Mouse (Mus musculus) CH12.LX (cell line): ENCODE measurements at regions not wholly inside any gene's neighbourhood (a gene's known extent, or its start where the extent isn't known, plus 50 kb on each side); places are given as distances from the start of the nearest gene placed in this dataset.

Experiments
- DNase-seq: peaks from one replicate; pipeline ENCODE4 v3.0.0-alpha.2; 2013; ENCODE audit errors: extremely low read depth
- H3K27ac ChIP-seq: 2 replicates; pipeline ENCODE4 v1.5.1; 2012; ENCODE audit warnings: low read depth, mild to moderate bottlenecking, control low read depth, moderate library complexity; ENCODE audit not compliant: insufficient read depth
- H3K27me3 ChIP-seq: replicated peaks from 2 replicates; pipeline ENCODE3; 2012; ENCODE audit warnings: inconsistent platforms
- H3K36me3 ChIP-seq, 2 experiments: replicated peaks in 1 of 2; 2 replicates each; pipeline versions ENCODE3 to v1.6.1; 2012; ENCODE audit warnings: inconsistent platforms in 1 of 2, low read length in 1 of 2, mild to moderate bottlenecking in 1 of 2, mixed read lengths in 1 of 2, moderate library complexity in 1 of 2; ENCODE audit not compliant: control insufficient read depth in 1 of 2, insufficient read depth in 1 of 2
- H3K4me1 ChIP-seq, 2 experiments: 2 replicates each; pipeline ENCODE4 v1.6.1; 2012; ENCODE audit warnings: inconsistent platforms in 1 of 2, moderate library complexity in 1 of 2; ENCODE audit not compliant: insufficient read depth in 2 of 2, control insufficient read depth in 1 of 2
- H3K4me2 ChIP-seq: 2 replicates; pipeline ENCODE4 v1.6.1; 2012; ENCODE audit warnings: low read depth, mild to moderate bottlenecking, control low read depth; ENCODE audit not compliant: poor library complexity, insufficient read depth, severe bottlenecking
- H3K4me3 ChIP-seq, 3 experiments: fragments of 150-350 bp in 1 of 3; sonication (generic) in 1 of 3; replicated peaks in 1 of 3; 2 replicates each; pipeline versions ENCODE3 to v1.5.1; 2011 to 2012; ENCODE audit warnings: low read depth in 2 of 3, low read length in 2 of 3, mild to moderate bottlenecking in 2 of 3, moderate library complexity in 2 of 3, control low read depth in 1 of 3, improper control_type of control experiment in 1 of 3, inconsistent platforms in 1 of 3, mixed read lengths in 1 of 3; ENCODE audit not compliant: poor library complexity in 1 of 3
- H3K79me2 ChIP-seq: replicated peaks from 2 replicates; pipeline ENCODE4 v1.6.1; 2012; ENCODE audit warnings: mild to moderate bottlenecking, moderate library complexity; ENCODE audit not compliant: control insufficient read depth, poor library complexity, insufficient read depth, severe bottlenecking; ENCODE audit errors: extremely low read depth
- H3K9ac ChIP-seq: 2 replicates; pipeline ENCODE4 v1.6.1; 2012; ENCODE audit warnings: low read depth, mild to moderate bottlenecking, control low read depth, moderate library complexity; ENCODE audit not compliant: insufficient read depth
- H3K9me3 ChIP-seq: replicated peaks from 2 replicates; pipeline ENCODE3; 2012; ENCODE audit warnings: low read length, inconsistent platforms, mixed read lengths
- BHLHE40 ChIP-seq: IDR thresholded peaks from 2 replicates; pipeline ENCODE4 v1.6.1; 2011; ENCODE audit warnings: mild to moderate bottlenecking, low read depth, low read length, improper control_type of control experiment
- CHD2 ChIP-seq: IDR thresholded peaks from 2 replicates; pipeline ENCODE4 v1.6.1; 2011; ENCODE audit warnings: low read length, improper control_type of control experiment
- E2F4 ChIP-seq: IDR thresholded peaks from 2 replicates; pipeline ENCODE4 v1.6.1; 2011; ENCODE audit warnings: low read depth, low read length, improper control_type of control experiment; ENCODE audit not compliant: insufficient replicate concordance
- ELF1 ChIP-seq: IDR thresholded peaks from 2 replicates; pipeline ENCODE4 v1.6.1; 2014; ENCODE audit warnings: low read depth, mild to moderate bottlenecking, inconsistent platforms, low read length, improper control_type of control experiment
- EP300 ChIP-seq: IDR thresholded peaks from 2 replicates; pipeline ENCODE4 v1.6.1; 2011; ENCODE audit warnings: low read length, improper control_type of control experiment
- ETS1 ChIP-seq: conservative IDR thresholded peaks from 2 replicates; pipeline ENCODE4 v1.6.1; 2012; ENCODE audit warnings: low read depth, mild to moderate bottlenecking, inconsistent platforms, low read length, improper control_type of control experiment, moderate library complexity
- HCFC1 ChIP-seq: IDR thresholded peaks from 2 replicates; pipeline ENCODE4 v1.6.1; 2012; ENCODE audit warnings: low read depth, mild to moderate bottlenecking, inconsistent platforms, low read length, improper control_type of control experiment
- IRF4 ChIP-seq: IDR thresholded peaks from 2 replicates; pipeline ENCODE4 v1.6.1; 2014; ENCODE audit warnings: low read depth, mild to moderate bottlenecking, inconsistent platforms, low read length, improper control_type of control experiment
- JUND ChIP-seq: conservative IDR thresholded peaks from 2 replicates; pipeline ENCODE4 v1.6.1; 2011; ENCODE audit warnings: low read depth, low read length, improper control_type of control experiment
- KAT2A ChIP-seq: IDR thresholded peaks from 2 replicates; pipeline ENCODE4 v1.6.1; 2012; ENCODE audit warnings: low read length, improper control_type of control experiment, inconsistent platforms; ENCODE audit not compliant: insufficient replicate concordance
- MAFK ChIP-seq: IDR thresholded peaks from 2 replicates; pipeline ENCODE4 v1.6.1; 2011; ENCODE audit warnings: low read length, improper control_type of control experiment; ENCODE audit not compliant: insufficient replicate concordance
- MAX ChIP-seq: IDR thresholded peaks from 2 replicates; pipeline ENCODE4 v1.6.1; 2011; ENCODE audit warnings: low read length, improper control_type of control experiment
- MXI1 ChIP-seq: IDR thresholded peaks from 2 replicates; pipeline ENCODE4 v1.6.1; 2011; ENCODE audit warnings: mild to moderate bottlenecking, low read depth, low read length, improper control_type of control experiment
- MYC ChIP-seq: IDR thresholded peaks from 2 replicates; pipeline ENCODE4 v1.6.1; 2011; ENCODE audit warnings: low read depth, mild to moderate bottlenecking, improper control_type of control experiment, low read length
- NELFE ChIP-seq: IDR thresholded peaks from 2 replicates; pipeline ENCODE4 v1.6.1; 2011; ENCODE audit warnings: low read depth, low read length, improper control_type of control experiment
- PAX5 ChIP-seq: IDR thresholded peaks from 2 replicates; pipeline ENCODE4 v1.6.1; 2012; ENCODE audit warnings: low read length, inconsistent platforms, mixed read lengths
- POLR2A ChIP-seq: IDR thresholded peaks from 2 replicates; pipeline ENCODE4 v1.6.1; 2011; ENCODE audit warnings: low read depth, mild to moderate bottlenecking, improper control_type of control experiment, low read length
- POLR2AphosphoS2 ChIP-seq: IDR thresholded peaks from 2 replicates; pipeline ENCODE4 v1.6.1; 2011; ENCODE audit warnings: low read depth, low read length, improper control_type of control experiment
- RAD21 ChIP-seq: IDR thresholded peaks from 2 replicates; pipeline ENCODE4 v1.6.1; 2011; ENCODE audit warnings: low read depth, mild to moderate bottlenecking, low read length, improper control_type of control experiment, moderate library complexity
- RCOR1 ChIP-seq: conservative IDR thresholded peaks from 2 replicates; pipeline ENCODE4 v1.6.1; 2012; ENCODE audit warnings: low read depth, mild to moderate bottlenecking, inconsistent platforms, low read length, improper control_type of control experiment
- SIN3A ChIP-seq: IDR thresholded peaks from 2 replicates; pipeline ENCODE4 v1.6.1; 2012; ENCODE audit warnings: low read length, improper control_type of control experiment, inconsistent platforms
- SMC3 ChIP-seq: IDR thresholded peaks from 2 replicates; pipeline ENCODE4 v1.6.1; 2011; ENCODE audit warnings: low read depth, low read length, improper control_type of control experiment
- TBP ChIP-seq: conservative IDR thresholded peaks from 2 replicates; pipeline ENCODE4 v1.6.1; 2011; ENCODE audit warnings: low read depth, low read length, improper control_type of control experiment
- TCF12 ChIP-seq: IDR thresholded peaks from 2 replicates; pipeline ENCODE4 v1.6.1; 2014; ENCODE audit warnings: low read depth, mild to moderate bottlenecking, inconsistent platforms, low read length, improper control_type of control experiment
- UBTF ChIP-seq: IDR thresholded peaks from 2 replicates; pipeline ENCODE4 v1.6.1; 2012; ENCODE audit warnings: low read depth, mild to moderate bottlenecking, inconsistent platforms, low read length, improper control_type of control experiment, moderate library complexity
- USF1 ChIP-seq: IDR thresholded peaks from 2 replicates; pipeline ENCODE4 v1.6.1; 2014; ENCODE audit warnings: low read depth, mild to moderate bottlenecking, inconsistent platforms, low read length, improper control_type of control experiment
- ZC3H11A ChIP-seq: IDR thresholded peaks from 2 replicates; pipeline ENCODE4 v1.6.1; 2012; ENCODE audit warnings: low read depth, mild to moderate bottlenecking, inconsistent platforms, low read length, improper control_type of control experiment
- ZKSCAN1 ChIP-seq: IDR thresholded peaks from 2 replicates; pipeline ENCODE4 v1.6.1; 2012; ENCODE audit warnings: low read depth, inconsistent platforms, low read length, improper control_type of control experiment, borderline replicate concordance
- ZMIZ1 ChIP-seq: IDR thresholded peaks from 2 replicates; pipeline ENCODE4 v1.6.1; 2012; ENCODE audit warnings: low read depth, mild to moderate bottlenecking, inconsistent platforms, low read length, improper control_type of control experiment
- ZNF384 ChIP-seq: IDR thresholded peaks from 2 replicates; pipeline ENCODE4 v1.6.1; 2012; ENCODE audit warnings: low read depth, low read length, improper control_type of control experiment, inconsistent platforms
- dilution Hi-C: fragments of 300-500 bp; cut with MboI; formaldehyde crosslinking; loops from 2 replicates; pipeline ENCODE4 v1.14.3; 2020; ENCODE audit warnings: low sequenced_read_pairs; ENCODE audit not compliant: extremely low pct_unique_long_range_greater_than_20kb, extremely low pct_ligation_motif_present
- in situ Hi-C: fragments of 300-500 bp; cut with MboI; formaldehyde crosslinking; loops from 3 replicates; pipeline ENCODE4 v1.14.3; 2019; ENCODE audit warnings: low sequenced_read_pairs, low pct_ligation_motif_present, low pct_unique_long_range_greater_than_20kb, mixed read lengths

DNA sequence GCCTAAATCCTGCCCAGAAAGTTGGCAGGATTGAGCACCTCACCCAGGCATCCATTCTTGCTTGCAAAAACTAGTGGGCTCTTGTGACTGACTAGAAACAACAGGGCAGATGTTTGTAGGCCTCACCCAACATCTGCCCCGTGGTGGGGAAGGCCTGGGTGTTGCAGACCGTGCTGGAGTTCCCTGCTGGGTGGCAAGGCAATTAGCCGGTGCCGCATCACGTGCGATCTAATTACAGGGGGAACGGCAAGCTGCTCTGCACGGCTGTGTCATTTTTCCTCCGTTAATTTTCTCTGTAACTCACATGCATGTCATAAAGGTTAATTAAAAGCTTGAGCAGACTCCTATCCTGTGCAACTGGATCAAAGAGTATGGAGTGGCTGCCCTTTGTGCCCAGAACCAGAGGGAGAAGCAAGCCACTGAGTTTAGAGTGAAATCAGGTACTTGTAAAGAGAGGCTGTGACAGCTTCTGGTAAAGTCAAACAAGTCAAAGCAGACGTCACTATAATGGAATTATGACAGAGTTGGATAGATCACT, 143.5 kb downstream of the Ets2 start:
- Histone ChIP-seq H3K4me3 (no peak overlapping the region), H3K27me3 (peaks cover 2% of the 10 kb centered on the region)

DNA sequence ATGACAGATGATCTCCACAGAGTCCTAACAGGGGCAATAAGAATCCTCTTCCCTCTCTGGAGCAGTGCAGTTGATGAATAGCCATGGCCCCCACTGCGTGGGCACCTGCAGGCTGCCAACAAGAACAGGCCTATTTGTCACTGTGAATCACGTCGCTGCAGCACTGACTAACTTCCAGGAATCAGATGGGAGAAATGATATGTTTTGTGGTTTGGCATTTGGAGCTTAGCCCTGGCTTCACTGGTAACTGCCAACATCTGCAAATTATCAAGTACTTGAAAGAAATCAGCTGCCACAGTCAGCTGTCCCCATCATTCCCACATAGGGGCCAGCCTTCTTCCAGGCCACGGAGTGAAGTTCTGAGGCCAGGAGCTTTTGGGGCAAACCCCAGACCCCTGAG, 142.8 kb downstream of the Ets2 start:
- H3K4me2 ChIP-seq = no peak overlapping the region
- TF ChIP-seq TBP (no peak), EP300 (no peak), ZMIZ1 (no peak), MAFK (no peak), HCFC1 (no peak), ZC3H11A (no peak), IRF4 (no peak), SIN3A (no peak), CHD2 (no peak), POLR2AphosphoS2 (no peak), USF1 (no peak), NELFE (no peak), MAX (no peak), BHLHE40 (no peak), ZKSCAN1 (no peak), SMC3 (no peak), PAX5 (no peak), MXI1 (no peak), JUND (no peak), ZNF384 (no peak)
- peaks cover 11% of the 10 kb centered on the region for H3K9me3 ChIP-seq
- H3K36me3 ChIP-seq = no peaks in the 10 kb centered on the region
- H3K4me1 ChIP-seq = peaks cover 2 to 7% of the 10 kb centered on the region in 2 experiments; a peak in 3 of 4 replicates
- peaks cover 2% of the 10 kb centered on the region for H3K27me3 ChIP-seq
- H3K27ac ChIP-seq = no peak overlapping the region
- DNase-seq = no peak
- dilution Hi-C loops = no loop called here
- H3K79me2 ChIP-seq = no peaks in the 10 kb centered on the region
- in situ Hi-C loops = no loop called here
- H3K4me3 ChIP-seq = no peak overlapping the region
- no peak overlapping the region for H3K9ac ChIP-seq

More for the DNA sequence above, 143.5 kb downstream of the Ets2 start:
- Histone ChIP-seq H3K27ac (no peak overlapping the region), H3K4me2 (no peak overlapping the region), H3K36me3 (no peaks in the 10 kb centered on the region), H3K4me1 (peaks cover 0 to under 1% of the 10 kb centered on the region in 2 experiments; a peak in 1 of 4 replicates), H3K9ac (no peak overlapping the region), H3K79me2 (no peaks in the 10 kb centered on the region), H3K9me3 (peaks cover 11% of the 10 kb centered on the region)
- in situ Hi-C loops = no loop called here
- TF ChIP-seq ETS1 (no peak), E2F4 (no peak), RCOR1 (no peak), TBP (no peak), UBTF (no peak), POLR2A (no peak), SIN3A (no peak), RAD21 (no peak), JUND (no peak), MAFK (no peak), POLR2AphosphoS2 (no peak), IRF4 (no peak), ELF1 (no peak), MXI1 (no peak), MYC (no peak), CHD2 (no peak), KAT2A (no peak), TCF12 (no peak)
- dilution Hi-C loops = no loop called here
- no peak for DNase-seq
